Mouse (Mus musculus) testis, adult 2 months (tissue): ENCODE data around the gene Gm3646.

Source experiments
- CTCF ChIP-seq: fragments of 200-500 bp; IDR thresholded peaks from 2 replicates; pipeline ENCODE4 v1.5.1; 2012; ENCODE audit warnings: low read depth, mild to moderate bottlenecking, inconsistent platforms, low read length, moderate library complexity; ENCODE audit not compliant: control insufficient read depth, insufficient read depth, insufficient replicate concordance
- POLR2A ChIP-seq: fragments of 200-500 bp; IDR thresholded peaks from 2 replicates; pipeline ENCODE4 v1.6.1; 2012; ENCODE audit warnings: low read depth, mild to moderate bottlenecking, inconsistent platforms, low read length, moderate library complexity; ENCODE audit not compliant: control insufficient read depth

DNA sequence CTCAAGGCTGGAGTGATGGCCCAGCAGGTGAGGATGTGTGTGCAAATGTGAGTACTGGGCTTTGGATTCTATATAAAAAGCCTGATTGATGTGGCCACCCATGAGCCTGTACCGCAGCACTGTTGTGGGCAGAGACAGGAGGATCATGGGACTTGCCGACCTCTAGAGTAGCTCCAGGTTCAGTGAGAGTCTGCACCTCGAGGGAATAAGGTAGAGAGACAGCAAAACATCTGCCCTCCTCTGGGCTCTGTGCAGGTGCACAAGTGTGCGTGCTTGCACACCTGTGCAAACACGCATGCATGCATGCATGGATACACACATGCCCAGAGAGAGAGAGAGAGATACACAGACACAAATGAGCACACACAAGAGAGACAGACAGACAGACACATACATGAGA is 38.2 kb upstream of the Gm3646 start:
- TF ChIP-seq CTCF, result no peak
- no peak for TF ChIP-seq POLR2A
